Comparison of ENCODE assay signal across 11 mouse cellular contexts in the genomic region with DNA sequence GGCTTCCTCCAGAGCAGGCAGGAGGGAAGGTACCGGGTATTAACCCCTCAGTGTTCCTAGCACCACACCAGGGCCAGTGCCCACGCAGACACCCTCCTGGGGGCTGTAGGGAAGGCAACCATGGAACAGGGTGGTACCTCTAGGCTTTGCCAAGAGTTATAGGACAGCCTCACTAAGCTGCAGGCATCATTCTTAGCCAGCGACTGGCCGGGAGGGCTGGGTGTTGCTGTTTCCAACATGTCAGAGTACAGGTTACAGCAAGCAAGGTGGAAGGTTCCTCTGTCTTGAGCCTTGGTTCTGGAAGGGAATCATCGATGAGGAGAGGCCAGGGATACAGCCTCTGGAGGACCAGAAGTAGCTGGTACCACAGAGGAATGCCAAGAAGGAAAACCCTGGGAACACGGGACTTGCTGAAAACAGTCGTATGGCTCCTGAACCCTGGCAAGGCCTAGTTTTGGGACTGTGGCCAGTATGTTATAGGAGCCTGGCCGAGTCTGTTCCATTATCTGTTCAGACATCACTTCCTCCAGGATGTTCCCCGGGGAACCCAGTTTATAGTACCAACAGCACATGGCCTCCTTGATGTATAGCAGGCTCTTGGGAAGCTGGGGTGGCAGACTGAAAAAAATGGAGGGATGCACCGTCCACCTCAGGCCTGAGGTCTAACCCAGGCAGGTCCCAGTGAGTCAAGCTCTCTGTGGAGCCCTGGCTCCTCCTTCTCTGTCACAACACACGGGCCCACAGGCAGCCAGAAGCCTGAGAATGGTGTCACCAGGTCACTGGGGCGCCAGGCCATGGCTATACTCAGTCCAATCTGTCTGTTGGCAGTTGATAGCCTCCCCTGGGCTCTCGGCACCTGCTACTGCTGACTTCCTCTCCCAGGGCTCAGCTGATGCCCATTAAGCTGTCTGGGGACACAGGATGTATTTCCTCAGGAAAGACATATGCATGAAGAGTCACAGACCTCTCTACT.
A peak's percentile ranks its signal among the peaks of the same experiment; 100 is the strongest.
DNase-seq lines count a peak whose midpoint lies in the region; ATAC-seq and TF ChIP-seq lines count a peak whose summit lies in the region.
"Had no signal": no experiment of that assay in that cellular context is flagged by ENCODE, and none has a peak within 500 bp of the region (broad histone marks: within the 10 kb centered on the region; RNA-seq: fewer than 3 reads in every experiment).

No protein-coding gene starts in this region.

- peaks cover 6% of the 10 kb centered on the region; the same call in 1 of the 2 replicates for H3K4me1 ChIP-seq in cortical plate, adult 2 months (ENCODE audit: control insufficient read depth, insufficient read depth, low read length)
- peaks cover 14% of the 10 kb centered on the region for H3K4me1 ChIP-seq in limb, embryonic 14.5 days (ENCODE audit: control insufficient read depth, insufficient read depth, low read length)

- no peak for ATAC-seq in limb, embryonic 14.5 days (ENCODE audit: low FRiP score, low read depth)

- 76% methylated on average over 13 of the region's 13 CpGs for WGBS in limb, embryonic 14.5 days

- H3K36me3 ChIP-seq in limb, embryonic 14.5 days (ENCODE audit: control insufficient read depth, insufficient read depth, low read length), result no peaks in the 10 kb centered on the region
- H3K36me3 ChIP-seq: heart, embryonic 12.5 days had no signal

- no peaks in the 10 kb centered on the region for H3K27me3 ChIP-seq in limb, embryonic 14.5 days (ENCODE audit: control insufficient read depth, insufficient read depth, low read length)
- H3K27me3 ChIP-seq: CH12.LX; heart, embryonic 12.5 days had no signal

- H3K4me2 ChIP-seq in limb, embryonic 14.5 days (replicated peaks; ENCODE audit: low read depth, low read length, severe bottlenecking), result no peak overlapping the region
- H3K4me2 ChIP-seq: heart, embryonic 12.5 days had no signal

- H3K4me3 ChIP-seq in cortical plate, adult 2 months (ENCODE audit: insufficient read depth, low read length), result no peak overlapping the region
- H3K4me3 ChIP-seq in limb, embryonic 14.5 days (replicated peaks; ENCODE audit: low read length), result no peak overlapping the region
- H3K4me3 ChIP-seq: heart, embryonic 12.5 days; megakaryocyte, embryonic 14.5 days had no signal

- peak; percentile 95 for DNase-seq in heart, adult 11 months
- DNase-seq in heart, postnatal 4 days, result no peak
- peak; percentile 77 for DNase-seq in adrenal gland, postnatal 10 days
- no peak for DNase-seq in limb, embryonic 14.5 days (ENCODE audit: low spot score)
- no peak for DNase-seq in layer of hippocampus, adult 18-20 months (ENCODE audit: low spot score in 2 of 2)
- no peak for DNase-seq in left cerebral cortex, adult 18-20 months (ENCODE audit: low spot score in 2 of 2)
- no peak for DNase-seq in kidney, postnatal 4 days

- H3K9ac ChIP-seq in limb, embryonic 14.5 days (ENCODE audit: low read depth, low read length, severe bottlenecking), result no peak overlapping the region
- H3K9ac ChIP-seq: heart, embryonic 12.5 days had no signal

- peak overlapping the region; percentile 81 for H3K27ac ChIP-seq in cortical plate, adult 2 months (ENCODE audit: insufficient read depth, low read length)
- H3K27ac ChIP-seq in limb, embryonic 14.5 days (replicated peaks; ENCODE audit: low read depth, low read length), result peak overlapping the region; percentile 20; the same call in 1 of the 2 replicates

- no peaks in the 10 kb centered on the region for H3K9me3 ChIP-seq in limb, embryonic 14.5 days (ENCODE audit: control insufficient read depth, low read length)
- H3K9me3 ChIP-seq: heart, embryonic 12.5 days; megakaryocyte, embryonic 14.5 days had no signal

- TF ChIP-seq CTCF in cortical plate, adult 2 months (IDR thresholded peaks at IDR 0.05; ENCODE audit: extremely low read depth, insufficient read depth, low read length), result no peak

- TF ChIP-seq POLR2A in cortical plate, adult 2 months (IDR thresholded peaks at IDR 0.05; ENCODE audit: extremely low read depth, insufficient read depth, low read length), result no peak
- TF ChIP-seq POLR2A in limb, embryonic 14.5 days (IDR thresholded peaks at IDR 0.05; ENCODE audit: borderline replicate concordance, extremely low read depth, insufficient read depth, insufficient read length), result no peak

Comparison
In these comparisons a context has a peak if more than half of its experiments do, and no peak if none do; other contexts are left out.
1. DNase-seq: peak in heart, adult 11 months (single experiment) and adrenal gland, postnatal 10 days (single experiment); none in heart, postnatal 4 days (single experiment), limb, embryonic 14.5 days (single experiment), layer of hippocampus, adult 18-20 months (0 of 2), left cerebral cortex, adult 18-20 months (0 of 2) and kidney, postnatal 4 days (0 of 2).